Mouse (Mus musculus) stomach, embryonic 14.5 days (tissue): ENCODE results near the gene Pigx. TPM values are rescaled to one million over a fixed set of nuclear protein-coding genes. Genes with fewer than 3 reads are reported as not detected.

Source experiments
- ATAC-seq: fragments of 200-750 bp; cut with Nextera tagmentation; 2 replicates; pipeline ENCODE4 v1.8.0; 2017; ENCODE audit warnings: low read depth, moderate TSS enrichment; ENCODE audit not compliant: insufficient number of reproducible peaks, insufficient read depth, low FRiP score
- H3K27ac ChIP-seq: fragments of 300-500 bp; sonication (generic); 2 replicates; pipeline ENCODE4 v1.5.1; 2014; ENCODE audit warnings: mild to moderate bottlenecking, low read length, moderate library complexity, mixed read lengths
- H3K27me3 ChIP-seq: fragments of 300-500 bp; sonication (generic); 2 replicates; pipeline ENCODE4 v1.6.1; 2014; ENCODE audit warnings: low read length, control low read depth, mixed read lengths; ENCODE audit not compliant: control insufficient read depth, insufficient read depth
- H3K36me3 ChIP-seq: fragments of 300-500 bp; sonication (generic); 2 replicates; pipeline ENCODE4 v1.6.1; 2014; ENCODE audit warnings: mild to moderate bottlenecking, control low read depth, low read length, moderate library complexity, mixed read lengths; ENCODE audit not compliant: control insufficient read depth, insufficient read depth
- H3K4me1 ChIP-seq: fragments of 300-500 bp; sonication (generic); 2 replicates; pipeline ENCODE4 v1.6.1; 2014; ENCODE audit warnings: low read length, control low read depth, mixed read lengths; ENCODE audit not compliant: control insufficient read depth, insufficient read depth
- H3K4me2 ChIP-seq: fragments of 300-500 bp; sonication (generic); replicated peaks from 2 replicates; pipeline ENCODE4 v1.6.1; 2014; ENCODE audit warnings: low read depth, low read length, control low read depth
- H3K4me3 ChIP-seq: fragments of 300-500 bp; sonication (generic); 2 replicates; pipeline ENCODE4 v1.5.1; 2014; ENCODE audit warnings: low read depth, low read length, control low read depth
- H3K9ac ChIP-seq: fragments of 300-500 bp; sonication (generic); replicated peaks from 2 replicates; pipeline ENCODE4 v1.6.1; 2014; ENCODE audit warnings: low read depth, mild to moderate bottlenecking, control low read depth, low read length, moderate library complexity, mixed read lengths
- H3K9me3 ChIP-seq: fragments of 300-500 bp; sonication (generic); 2 replicates; pipeline ENCODE4 v1.6.1; 2016; ENCODE audit warnings: low read depth, low read length, control low read depth; ENCODE audit not compliant: control insufficient read depth
- WGBS: fragments of 180-500 bp; shearing (Covaris S2); extraction: QIAGEN DNeasy Blood & Tissue Kit; methylation state at CpG from one replicate; pipeline ENCODE4 v1.1.7; 2014; 5-methylcytosine and 5-hydroxymethylcytosine counted together
- polyA plus RNA-seq: library from polyadenylated mRNA; unstranded; fragments of >200 nt; fragmentation: Nextera tagmentation; extraction: Ambion mirVana; gene quantifications from 2 replicates; pipeline ENCODE4 v1.2.1, GENCODE M21; 2014

The Pigx gene
- polyA plus RNA-seq, 1 experiment from 2014 or later = 125 TPM

DNA sequence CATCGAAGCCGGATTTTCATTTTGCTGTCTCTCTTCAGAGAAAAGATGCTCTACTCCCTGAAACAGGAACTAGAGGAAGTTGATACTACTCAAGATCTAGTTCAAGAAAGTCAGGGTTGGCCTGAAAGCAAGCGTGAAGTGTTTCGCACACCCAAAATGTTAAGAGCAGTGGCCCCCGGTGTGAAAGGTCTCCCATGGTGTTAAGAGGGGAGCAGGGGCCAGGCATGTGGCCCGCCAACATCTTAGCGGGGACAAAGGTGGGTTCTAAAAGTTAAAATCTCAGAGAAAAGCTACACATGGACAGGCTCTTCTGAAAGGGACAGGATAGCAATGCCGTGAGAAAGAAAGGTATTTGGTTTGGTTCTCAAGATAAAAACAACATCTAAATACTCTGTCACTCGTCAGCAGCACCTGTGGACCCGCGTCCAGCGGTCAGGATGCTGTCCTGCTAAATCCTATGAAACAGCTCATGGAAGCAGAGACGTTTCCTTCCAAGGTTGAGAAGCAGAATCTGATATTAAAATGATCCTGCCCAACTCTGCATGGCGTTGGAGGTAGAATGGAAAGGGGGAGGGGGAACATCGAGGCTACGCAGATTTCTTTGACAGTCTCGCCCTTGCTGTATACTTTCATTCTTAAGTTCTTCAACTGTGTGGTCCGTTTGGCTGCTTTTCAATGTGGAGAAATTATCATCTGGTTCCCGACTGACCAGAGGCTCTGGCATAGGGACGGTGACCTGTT lies 30.1 kb upstream of the Pigx start:
- no peaks in the 10 kb centered on the region for H3K36me3 ChIP-seq
- no peaks in the 10 kb centered on the region for H3K27me3 ChIP-seq
- H3K4me2 ChIP-seq = peak overlapping the region; percentile 29; the same call in 1 of the 2 replicates
- H3K27ac ChIP-seq = no peak overlapping the region
- no peaks in the 10 kb centered on the region for H3K9me3 ChIP-seq
- 73% methylated on average over 20 of the region's 20 CpGs for WGBS
- no peak overlapping the region for H3K4me3 ChIP-seq
- no peak overlapping the region for H3K9ac ChIP-seq
- ATAC-seq = no peak
- H3K4me1 ChIP-seq = no peaks in the 10 kb centered on the region

DNA sequence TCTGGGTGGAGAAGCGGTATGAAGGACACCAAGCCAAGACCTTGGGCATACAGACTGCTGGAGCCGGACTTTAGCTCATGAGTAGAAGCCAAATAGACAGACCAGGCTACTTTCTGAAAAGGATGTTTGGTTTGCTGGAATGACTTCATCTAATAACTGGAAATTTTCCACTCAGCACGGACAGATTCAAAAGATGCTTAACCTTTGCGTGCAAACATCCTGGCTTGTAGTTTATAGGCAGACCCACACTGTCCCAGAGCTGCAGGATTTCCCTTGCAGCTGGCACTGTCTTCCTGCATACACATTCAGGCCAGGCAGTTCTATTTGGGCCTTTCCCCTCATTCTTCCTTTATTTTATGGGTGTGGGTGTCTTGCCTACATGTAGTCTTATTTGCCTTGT lies 27.5 kb upstream of the Pigx start:
- no peak overlapping the region for H3K9ac ChIP-seq
- no peak for ATAC-seq
- 69% methylated on average over 4 of the region's 4 CpGs for WGBS
- H3K4me2 ChIP-seq = no peak overlapping the region
- no peak overlapping the region for H3K4me3 ChIP-seq
- H3K27me3 ChIP-seq = no peaks in the 10 kb centered on the region
- H3K36me3 ChIP-seq = no peaks in the 10 kb centered on the region
- no peak overlapping the region; the same call in 1 of the 2 replicates for H3K27ac ChIP-seq
- H3K9me3 ChIP-seq = no peaks in the 10 kb centered on the region
- no peaks in the 10 kb centered on the region for H3K4me1 ChIP-seq

DNA sequence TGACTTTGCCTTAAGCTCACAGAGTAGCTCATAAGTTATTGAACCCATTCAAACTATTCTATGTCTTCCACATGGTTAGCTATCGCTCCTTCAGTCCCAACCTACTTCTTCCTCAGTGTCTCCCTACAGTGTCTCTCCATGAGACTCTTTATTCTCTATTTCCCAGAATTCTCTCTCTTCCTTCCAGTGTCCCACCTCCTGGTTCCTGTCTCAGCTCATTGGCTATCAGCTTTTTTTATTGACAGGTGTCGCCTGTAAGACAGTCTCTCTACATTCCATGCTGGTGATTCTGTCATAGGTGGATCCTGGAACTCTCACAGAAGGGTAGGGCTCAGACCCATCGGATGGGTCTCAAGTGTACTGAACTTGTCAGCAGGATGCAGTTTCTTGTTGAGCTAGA lies 25.8 kb upstream of the Pigx start:
- no peak overlapping the region for H3K4me2 ChIP-seq
- no peak overlapping the region for H3K4me3 ChIP-seq
- no peak overlapping the region for H3K9ac ChIP-seq
- no peak for ATAC-seq
- no peaks in the 10 kb centered on the region for H3K9me3 ChIP-seq
- 86% methylated on average over 3 of the region's 3 CpGs for WGBS
- no peak overlapping the region for H3K27ac ChIP-seq
- no peaks in the 10 kb centered on the region for H3K36me3 ChIP-seq
- H3K4me1 ChIP-seq = no peaks in the 10 kb centered on the region
- no peaks in the 10 kb centered on the region for H3K27me3 ChIP-seq

DNA sequence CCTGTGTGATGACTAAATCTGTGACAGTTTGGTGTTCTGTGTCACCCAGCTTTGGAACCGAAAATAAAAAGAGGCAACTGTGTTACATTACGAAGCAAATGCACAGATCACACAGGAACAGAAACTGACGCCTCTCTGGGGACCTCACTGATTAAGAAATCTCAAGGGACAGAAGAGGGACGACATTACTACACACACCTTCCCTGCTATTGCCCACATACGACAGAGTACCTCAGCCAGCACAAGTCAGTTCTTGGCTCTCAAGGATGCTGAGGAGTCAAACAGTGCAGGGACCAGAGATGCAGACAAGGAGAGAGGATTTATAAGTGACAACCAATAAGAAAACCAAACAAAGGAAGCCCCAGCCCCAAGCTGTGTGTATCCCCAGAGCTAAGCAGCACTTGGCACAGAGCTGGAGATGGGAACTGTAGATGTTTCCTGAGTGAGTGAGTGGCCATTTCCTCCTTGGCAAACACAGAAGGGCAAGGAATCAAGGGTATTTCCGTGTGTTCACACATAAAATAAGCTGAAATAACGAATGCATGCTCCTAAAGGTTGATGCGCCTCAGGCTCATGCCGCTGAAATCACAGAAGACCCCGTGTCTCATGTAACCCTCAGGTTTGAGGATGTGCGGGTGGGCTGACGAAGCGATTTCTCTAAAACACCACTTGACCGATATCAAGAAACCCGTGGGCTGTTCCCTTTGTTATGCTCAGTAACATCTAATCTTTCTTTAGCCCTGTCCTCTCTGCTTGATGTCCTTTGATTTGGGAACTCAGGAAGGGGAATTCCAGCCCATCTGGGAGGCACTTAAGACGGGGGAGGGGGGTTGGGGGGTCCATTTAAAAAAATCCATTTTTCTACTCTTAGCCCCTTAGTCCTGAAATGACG lies 25.1 kb upstream of the Pigx start:
- no peak for ATAC-seq

DNA sequence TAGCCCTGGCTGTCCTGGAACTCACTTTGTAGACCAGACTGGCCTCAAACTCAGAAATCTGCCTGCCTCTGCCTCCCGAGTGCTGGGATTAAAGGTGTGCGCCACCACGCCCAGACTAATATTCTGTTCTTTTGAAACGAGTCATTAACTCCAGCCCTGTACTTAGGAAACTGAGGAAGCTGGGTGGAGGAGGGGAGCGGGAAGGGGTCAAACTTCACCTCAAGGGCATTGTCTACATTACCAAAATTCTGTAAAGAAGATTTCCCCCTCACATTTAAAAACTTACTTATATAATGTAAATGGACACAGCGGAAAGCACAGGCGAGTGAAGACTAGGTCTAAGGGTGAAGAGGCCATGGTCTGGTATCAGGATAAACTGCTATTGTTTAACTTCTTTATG lies 24.5 kb upstream of the Pigx start:
- Histone ChIP-seq H3K36me3 (no peaks in the 10 kb centered on the region), H3K4me2 (no peak overlapping the region), H3K27me3 (no peaks in the 10 kb centered on the region), H3K4me1 (no peaks in the 10 kb centered on the region), H3K9ac (no peak overlapping the region), H3K27ac (no peak overlapping the region), H3K4me3 (no peak overlapping the region), H3K9me3 (no peaks in the 10 kb centered on the region)
- ATAC-seq = no peak
- WGBS = 88% methylated on average over 7 of the region's 7 CpGs

More for the DNA sequence above, 25.1 kb upstream of the Pigx start:
- no peaks in the 10 kb centered on the region for H3K36me3 ChIP-seq
- H3K4me3 ChIP-seq = no peak overlapping the region
- H3K4me1 ChIP-seq = no peaks in the 10 kb centered on the region
- H3K9ac ChIP-seq = no peak overlapping the region
- no peak overlapping the region for H3K4me2 ChIP-seq
- WGBS = 58% methylated on average over 17 of the region's 17 CpGs
- no peaks in the 10 kb centered on the region for H3K27me3 ChIP-seq
- no peak overlapping the region for H3K27ac ChIP-seq
- H3K9me3 ChIP-seq = no peaks in the 10 kb centered on the region

DNA sequence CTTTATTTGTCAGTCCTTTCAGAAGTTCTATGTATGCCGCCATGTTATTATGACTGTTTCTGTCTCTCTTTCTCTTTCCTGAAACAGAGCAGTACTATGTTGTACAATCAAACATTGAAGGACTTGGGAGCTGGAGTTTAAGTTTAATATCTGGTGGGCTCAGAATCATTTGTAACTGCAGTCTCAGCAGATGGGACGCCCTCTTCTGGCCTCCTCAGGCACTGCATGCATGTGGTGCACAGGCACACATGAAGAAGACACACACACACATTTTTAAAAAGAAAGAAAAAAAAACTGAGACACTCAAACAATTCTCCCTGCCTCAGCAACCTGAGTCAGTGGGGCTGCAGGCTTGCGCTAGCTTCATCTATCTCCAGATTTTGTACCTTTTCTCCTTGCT lies 20.9 kb upstream of the Pigx start:
- WGBS = 76% methylated on average over 3 of the region's 3 CpGs
- H3K36me3 ChIP-seq = no peaks in the 10 kb centered on the region
- H3K4me1 ChIP-seq = no peaks in the 10 kb centered on the region
- no peak overlapping the region for H3K27ac ChIP-seq
- H3K4me2 ChIP-seq = no peak overlapping the region
- H3K27me3 ChIP-seq = no peaks in the 10 kb centered on the region
- H3K9me3 ChIP-seq = no peaks in the 10 kb centered on the region
- no peak overlapping the region for H3K9ac ChIP-seq
- no peak for ATAC-seq
- H3K4me3 ChIP-seq = no peak overlapping the region

DNA sequence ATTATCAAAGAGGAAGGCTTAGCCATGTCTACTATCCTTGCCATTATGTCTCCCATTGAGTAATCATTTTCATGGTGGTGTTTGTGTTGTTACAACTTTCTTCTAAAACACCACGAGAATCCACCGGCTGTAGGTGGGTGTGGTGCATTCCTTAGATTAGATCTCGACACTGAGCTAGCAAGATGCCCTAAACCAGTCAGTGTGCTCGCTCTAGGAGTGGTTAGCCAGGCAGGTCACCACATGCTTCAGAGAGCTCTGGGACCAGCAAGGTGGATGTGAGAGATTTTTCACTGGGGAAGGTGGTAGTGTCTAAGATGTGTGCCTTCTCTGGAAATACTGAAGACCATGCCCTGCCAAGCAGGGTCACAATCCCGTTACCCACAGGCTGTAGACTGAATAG lies 16.6 kb upstream of the Pigx start:
- Histone ChIP-seq H3K9me3 (no peaks in the 10 kb centered on the region), H3K36me3 (no peaks in the 10 kb centered on the region), H3K4me3 (no peak overlapping the region), H3K4me2 (no peak overlapping the region), H3K4me1 (no peaks in the 10 kb centered on the region), H3K9ac (no peak overlapping the region), H3K27ac (no peak overlapping the region), H3K27me3 (no peaks in the 10 kb centered on the region)
- no peak for ATAC-seq
- WGBS = 34% methylated on average over 5 of the region's 5 CpGs

DNA sequence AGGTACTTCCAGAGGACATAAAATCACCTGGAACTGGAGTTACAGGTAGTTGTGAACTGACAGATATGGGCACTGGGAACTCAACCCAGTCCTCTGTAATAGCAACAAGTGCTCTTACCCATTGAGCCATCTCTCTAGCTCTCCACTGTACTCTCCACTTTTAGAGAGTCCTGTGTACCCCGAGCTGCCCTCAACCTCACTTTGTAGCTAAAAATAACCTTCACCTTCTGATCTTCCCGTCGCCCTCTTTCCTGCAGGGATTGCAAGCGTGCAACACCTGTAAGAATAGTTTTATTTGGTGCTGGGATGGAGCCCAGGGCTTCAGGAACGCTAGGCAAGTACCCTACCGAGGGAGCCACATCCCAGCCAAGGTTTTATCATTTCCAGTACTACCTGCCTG lies 16.2 kb upstream of the Pigx start:
- H3K27ac ChIP-seq = no peak overlapping the region
- no peaks in the 10 kb centered on the region for H3K36me3 ChIP-seq
- no peak for ATAC-seq
- no peaks in the 10 kb centered on the region for H3K4me1 ChIP-seq
- WGBS = 53% methylated on average over 6 of the region's 6 CpGs
- H3K27me3 ChIP-seq = no peaks in the 10 kb centered on the region
- H3K4me2 ChIP-seq = no peak overlapping the region
- H3K4me3 ChIP-seq = no peak overlapping the region
- no peaks in the 10 kb centered on the region for H3K9me3 ChIP-seq
- H3K9ac ChIP-seq = no peak overlapping the region
